8 mouse cellular contexts compared by ENCODE assay signal in genomic region chr15:80799074-80799633, GRCm38 (mm10).
DNase-seq lines count a peak whose midpoint lies in the region; ATAC-seq and TF ChIP-seq lines count a peak whose summit lies in the region.

No protein-coding gene starts in this region.

- peak overlapping the region; percentile 88 for H3K9ac ChIP-seq in heart, embryonic 11.5 days (ENCODE audit: low read depth, low read length)
- H3K9ac ChIP-seq in kidney, embryonic 16.5 days (replicated peaks; ENCODE audit: low read length) = peak overlapping the region; percentile 83
- peak overlapping the region; percentile 66 for H3K9ac ChIP-seq in liver, postnatal 0 days (replicated peaks)

- in situ Hi-C loops in Patski (cut with MboI; ENCODE audit: low pct_unique_long_range_greater_than_20kb) = loop anchor here (5.0 kb wide), 1 partner anchor 92 kb away; no protein-coding TSS in a partner anchor

- POLR2A ChIA-PET in Patski (lab: Charles Lee) = interaction anchor here (1.2 kb wide), 1 partner anchor 87 kb away, joined by 7 read pairs; the partner anchor contains the start of gene Tnrc6b

- no peaks in the 10 kb centered on the region; the same call in 1 of the 2 replicates for H3K36me3 ChIP-seq in heart, embryonic 11.5 days (ENCODE audit: control insufficient read depth, insufficient read depth, low read length)
- no peaks in the 10 kb centered on the region for H3K36me3 ChIP-seq in kidney, embryonic 16.5 days (ENCODE audit: insufficient read depth, low read length)
- no peaks in the 10 kb centered on the region for H3K36me3 ChIP-seq in liver, postnatal 0 days (replicated peaks; ENCODE audit: insufficient read depth, low read length)

- no peak for TF ChIP-seq POLR2A in olfactory bulb, adult 2 months (IDR thresholded peaks at IDR 0.05; ENCODE audit: insufficient read depth, low read depth, low read length)

- TF ChIP-seq CTCF in Patski (IDR thresholded peaks at IDR 0.05) = no peak
- TF ChIP-seq CTCF in liver, postnatal 0 days (IDR thresholded peaks at IDR 0.05; ENCODE audit: low read depth) = no peak
- TF ChIP-seq CTCF in olfactory bulb, adult 2 months (IDR thresholded peaks at IDR 0.05; ENCODE audit: insufficient read depth, low read depth, low read length) = no peak

- CTCF ChIA-PET in Patski (lab: Charles Lee) = interaction anchor here (1.3 to 1.9 kb wide), 3 partner anchors 12 to 142 kb away, joined by 3 to 5 read pairs (median 4); no protein-coding TSS in a partner anchor

- TF ChIP-seq EP300 in liver, postnatal 0 days (IDR thresholded peaks at IDR 0.05; ENCODE audit: low read depth) = no peak

- no peaks in the 10 kb centered on the region for H3K9me3 ChIP-seq in heart, embryonic 11.5 days (replicated peaks; ENCODE audit: control insufficient read depth, low read length)
- no peaks in the 10 kb centered on the region for H3K9me3 ChIP-seq in kidney, embryonic 16.5 days (ENCODE audit: low read length)
- H3K9me3 ChIP-seq in liver, postnatal 0 days (ENCODE audit: low read length) = no peaks in the 10 kb centered on the region

- peak overlapping the region; percentile 91 for H3K27ac ChIP-seq in heart, embryonic 11.5 days (ENCODE audit: low read depth, low read length)
- H3K27ac ChIP-seq in kidney, embryonic 16.5 days (ENCODE audit: low read length) = peak overlapping the region; percentile 92
- peak overlapping the region; percentile 83 for H3K27ac ChIP-seq in liver, postnatal 0 days (ENCODE audit: low read depth)
- H3K27ac ChIP-seq in olfactory bulb, adult 2 months (ENCODE audit: insufficient read depth, low read depth, low read length) = peak overlapping the region; percentile 81

- H3K4me1 ChIP-seq in heart, embryonic 11.5 days (ENCODE audit: control insufficient read depth, insufficient read depth, low read length) = peaks cover 25% of the 10 kb centered on the region
- peaks cover 32% of the 10 kb centered on the region for H3K4me1 ChIP-seq in kidney, embryonic 16.5 days (ENCODE audit: insufficient read depth, low read length)
- peaks cover 33% of the 10 kb centered on the region for H3K4me1 ChIP-seq in liver, postnatal 0 days (ENCODE audit: insufficient read depth)
- H3K4me1 ChIP-seq in olfactory bulb, adult 2 months (ENCODE audit: control insufficient read depth, insufficient read depth, low read length) = peaks cover 10% of the 10 kb centered on the region

- ATAC-seq in Patski = no peak
- no peak for ATAC-seq in heart, embryonic 11.5 days (replicated peaks; ENCODE audit: insufficient number of reproducible peaks, low FRiP score, low TSS enrichment)
- 0 out of 2 replicates have a peak, but pooled peaks have one; percentile 40 for ATAC-seq in kidney, embryonic 16.5 days (ENCODE audit: low FRiP score, low TSS enrichment)
- peak; percentile 35 for ATAC-seq in liver, postnatal 0 days

- H3K4me3 ChIP-seq in heart, embryonic 11.5 days (ENCODE audit: low read depth, low read length) = peak overlapping the region; percentile 67
- H3K4me3 ChIP-seq in kidney, embryonic 16.5 days (ENCODE audit: low read length) = peak overlapping the region; percentile 71
- H3K4me3 ChIP-seq in liver, postnatal 0 days (ENCODE audit: low read depth, low read length) = peak overlapping the region; percentile 62
- H3K4me3 ChIP-seq in olfactory bulb, adult 2 months (ENCODE audit: insufficient read depth, low read depth, low read length) = peak overlapping the region; percentile 46

- no peaks in the 10 kb centered on the region for H3K27me3 ChIP-seq in Patski
- no peaks in the 10 kb centered on the region for H3K27me3 ChIP-seq in heart, embryonic 11.5 days (ENCODE audit: control insufficient read depth, insufficient read depth, low read length)
- H3K27me3 ChIP-seq in kidney, embryonic 16.5 days (ENCODE audit: insufficient read depth, low read length) = no peaks in the 10 kb centered on the region
- H3K27me3 ChIP-seq in liver, postnatal 0 days (ENCODE audit: insufficient read depth, low read length) = no peaks in the 10 kb centered on the region

- H3K4me2 ChIP-seq in heart, embryonic 11.5 days = peak overlapping the region; percentile 66
- peak overlapping the region; percentile 74 for H3K4me2 ChIP-seq in kidney, embryonic 16.5 days (replicated peaks; ENCODE audit: low read depth, low read length)
- H3K4me2 ChIP-seq in liver, postnatal 0 days (ENCODE audit: low read depth, low read length) = peak overlapping the region; percentile 79

- WGBS in heart, embryonic 11.5 days (ENCODE audit: insufficient replicate concordance) = under 1% methylated on average over 10 of the region's 10 CpGs
- WGBS in kidney, embryonic 16.5 days = 0% methylated on average over 10 of the region's 10 CpGs
- WGBS in liver, postnatal 0 days (ENCODE audit: insufficient replicate concordance) = under 1% methylated on average over 10 of the region's 10 CpGs
- under 1% methylated on average over 10 of the region's 10 CpGs for WGBS in olfactory bulb, adult 2 months

- DNase-seq in 3T3-L1 (ENCODE audit: low read depth, low spot score) (peak; percentile 67), Patski (ENCODE audit: low read depth, low spot score) (peak; percentile 4)
- DNase-seq in embryo, embryonic 10 days (ENCODE audit: low spot score) = peak; percentile 74
- DNase-seq in liver, postnatal 0 days = peak; percentile 63
- DNase-seq in yolk sac, embryonic 10.5 days (ENCODE audit: low spot score) = peak; percentile 58

Comparison
In these comparisons a context has a peak if more than half of its experiments do, and no peak if none do; other contexts are left out.
1. DNase-seq: peak in every context shown above with its lines; median percentile 74 in embryo, embryonic 10 days; 67 in 3T3-L1; 63 in liver, postnatal 0 days; 58 in yolk sac, embryonic 10.5 days; 4 in Patski.
2. ATAC-seq: peak in kidney, embryonic 16.5 days (single experiment) and liver, postnatal 0 days (single experiment); none in Patski (single experiment) and heart, embryonic 11.5 days (single experiment).
3. Peak in every context shown above with its lines, with median percentiles within 50 percentile points of each other: H3K27ac ChIP-seq, H3K4me2 ChIP-seq, H3K4me3 ChIP-seq and H3K9ac ChIP-seq.